Mouse (Mus musculus) CH12F3 (cell line): ENCODE measurements around the gene Pccb.

ENCODE experiments used
- in situ Hi-C: fragments of 300-500 bp; cut with MboI; formaldehyde crosslinking; loops from 2 replicates; pipeline ENCODE4 v1.14.3; 2020; ENCODE audit warnings: low sequenced_read_pairs

Gene Pccb

DNA sequence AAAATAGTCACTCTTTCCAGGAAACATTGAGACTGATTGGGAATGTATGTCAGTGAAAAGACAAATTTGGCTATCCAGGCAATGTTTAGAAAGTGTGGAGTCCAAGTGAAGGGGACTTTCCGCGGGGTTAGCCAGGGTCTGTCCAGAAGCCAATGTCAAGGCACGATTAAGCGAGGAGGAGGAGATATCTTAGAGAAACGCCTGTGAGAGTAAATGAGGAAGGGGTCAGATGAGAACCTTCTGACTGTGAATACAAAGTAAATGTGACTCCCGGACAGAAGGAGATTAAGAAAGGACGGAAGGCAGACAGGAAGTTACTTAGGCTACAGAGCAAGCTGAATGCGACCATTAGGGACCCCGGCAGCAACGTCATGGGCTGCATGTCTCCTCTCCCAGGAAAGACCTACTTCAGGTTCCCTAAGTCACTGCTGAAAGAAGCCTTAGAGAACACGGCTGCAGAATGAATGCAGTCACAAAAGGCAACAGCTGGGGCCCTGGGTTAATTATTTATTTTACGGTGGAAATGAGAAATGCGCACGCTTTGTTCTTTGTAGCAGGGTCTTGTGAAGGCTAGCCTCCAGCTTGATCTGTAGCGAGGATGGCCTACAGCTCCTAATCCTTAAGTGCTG lies 11.1 kb upstream of the Pccb start:
- in situ Hi-C loops = no loop called here

DNA sequence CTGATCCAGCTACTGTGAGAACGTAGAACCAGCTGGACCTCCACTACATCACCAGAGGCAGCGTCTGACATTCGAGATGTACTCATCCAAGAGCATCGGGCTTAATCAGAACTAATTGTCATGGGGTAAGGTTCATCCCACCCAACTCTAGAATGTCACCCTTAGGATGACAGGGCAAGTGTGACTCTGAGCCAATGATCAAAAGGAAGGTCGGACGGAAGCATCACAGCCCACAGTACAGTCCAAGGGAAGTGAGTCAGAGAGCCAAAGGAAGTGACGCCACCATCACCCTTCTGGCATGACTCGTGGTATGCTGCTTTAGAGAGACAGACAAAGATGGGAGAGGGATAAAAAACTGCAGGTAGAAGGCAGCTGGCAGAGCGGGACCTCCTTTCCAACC lies 7.6 kb upstream of the Pccb start:
- in situ Hi-C loops = no loop called here

DNA sequence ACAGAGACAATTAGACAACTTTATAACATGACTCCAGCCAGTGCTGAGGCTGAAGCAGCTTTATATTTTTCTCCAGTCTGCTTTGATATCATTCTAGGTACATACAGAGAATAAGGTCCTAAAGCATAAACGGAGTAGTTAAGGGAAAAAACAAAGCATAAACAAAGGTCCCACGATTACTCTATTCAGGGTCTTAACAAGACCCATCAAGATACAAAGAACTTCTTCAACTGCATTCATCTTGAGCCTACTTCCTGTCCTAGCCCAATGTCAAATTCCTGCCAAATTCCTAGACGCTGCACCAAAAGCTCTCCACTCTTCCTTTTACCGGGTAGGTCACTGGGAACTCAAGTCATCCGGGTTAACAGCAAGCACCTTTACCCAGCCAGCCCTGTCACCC lies 6.8 kb upstream of the Pccb start:
- in situ Hi-C loops = no loop called here

DNA sequence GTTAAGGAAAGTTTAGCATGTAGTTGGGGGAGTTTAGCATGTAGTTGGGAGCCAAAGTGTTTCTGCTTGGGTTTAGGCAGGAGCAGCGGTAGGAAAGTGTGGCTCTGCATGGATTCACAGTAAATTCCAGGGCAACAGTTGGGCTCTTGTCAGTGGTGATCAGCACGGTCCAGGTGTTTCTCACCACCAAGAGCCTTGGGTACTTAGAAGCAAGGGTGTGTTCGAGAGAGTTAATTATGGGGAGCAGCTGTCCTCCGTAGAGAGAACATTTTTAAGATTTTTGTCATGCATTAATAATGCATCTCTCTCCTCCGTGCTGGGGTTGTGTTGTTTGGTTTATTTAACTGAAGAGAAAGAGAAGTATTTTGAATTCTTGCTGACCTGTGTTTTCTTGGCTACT lies 3.9 kb upstream of the Pccb start:
- in situ Hi-C loops = no loop called here

DNA sequence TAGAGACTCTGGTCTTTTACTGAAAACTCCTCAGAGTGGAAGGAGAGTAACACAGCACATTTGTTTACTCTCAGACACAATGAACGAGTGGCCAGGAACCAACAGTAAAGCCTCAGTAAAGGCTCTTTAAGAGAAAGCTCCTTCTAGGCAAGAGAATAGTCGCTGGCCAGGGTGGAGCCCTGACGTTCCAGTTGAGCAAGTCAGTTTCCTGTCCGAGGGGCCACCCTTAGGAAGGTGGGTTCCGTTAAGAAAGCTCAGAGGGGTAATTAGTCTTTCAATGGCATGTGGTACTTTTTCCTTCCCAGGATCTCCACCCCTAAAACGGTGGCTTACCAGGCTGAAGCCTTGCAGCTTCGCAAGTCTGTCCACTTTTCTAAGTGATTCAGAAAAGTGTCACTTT lies 2.7 kb upstream of the Pccb start:
- in situ Hi-C loops = no loop called here

DNA sequence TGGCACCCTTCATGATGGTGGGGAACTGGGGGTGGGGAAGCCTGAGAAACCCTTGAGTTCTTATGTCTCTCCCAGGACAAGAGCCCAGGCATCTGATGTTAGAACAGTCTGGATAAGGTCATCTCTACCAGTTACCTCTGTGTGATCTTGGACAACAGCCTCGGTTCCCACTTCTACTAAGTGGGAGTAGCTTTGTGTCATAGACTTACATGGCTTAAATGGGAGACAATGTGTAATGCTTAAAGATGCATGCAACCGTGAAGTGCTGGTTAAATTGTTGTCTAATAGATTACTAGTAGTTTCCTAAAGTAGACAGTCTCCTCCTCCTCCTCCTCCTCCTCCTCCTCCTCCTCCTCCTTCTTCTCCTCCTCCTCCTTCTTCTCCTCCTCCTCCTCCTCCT lies 2.2 kb upstream of the Pccb start:
- in situ Hi-C loops = no loop called here

DNA sequence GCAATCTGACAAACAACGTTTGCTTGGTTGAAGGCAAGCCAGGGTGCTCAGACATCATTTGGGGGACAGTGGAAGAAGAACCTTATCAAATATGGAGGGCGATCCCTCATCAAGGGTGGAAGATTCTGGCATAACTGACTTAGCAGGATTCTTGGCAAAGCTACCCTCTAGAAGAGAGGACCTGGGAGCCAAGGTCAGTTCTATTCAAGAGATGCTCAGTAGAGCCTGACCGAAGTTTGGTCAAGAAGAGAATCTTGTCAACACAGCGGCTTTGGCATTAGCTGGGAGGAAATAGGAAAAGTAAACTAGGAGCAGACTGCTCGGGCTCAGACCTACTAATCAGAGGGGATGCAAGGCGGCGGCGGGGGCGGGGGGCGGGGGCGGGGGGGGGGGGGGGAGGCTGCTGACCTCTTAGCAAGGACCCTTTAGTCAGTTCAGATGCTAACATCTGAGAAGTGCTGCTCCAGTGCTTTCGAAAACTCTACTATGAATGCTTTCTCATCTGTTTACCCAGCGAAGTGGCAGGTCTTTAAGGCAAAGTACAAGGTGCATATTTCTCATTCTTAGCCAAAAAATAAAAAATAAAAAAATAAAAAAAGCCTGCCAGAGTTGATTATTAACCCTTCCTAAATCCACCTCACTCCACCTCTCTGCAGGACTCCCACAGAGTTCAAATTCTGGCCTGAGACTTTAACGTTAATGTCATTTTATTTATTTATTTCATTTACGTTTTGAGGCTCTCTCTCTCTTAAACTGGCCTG lies 1.3 kb upstream of the Pccb start:
- in situ Hi-C loops = no loop called here

DNA sequence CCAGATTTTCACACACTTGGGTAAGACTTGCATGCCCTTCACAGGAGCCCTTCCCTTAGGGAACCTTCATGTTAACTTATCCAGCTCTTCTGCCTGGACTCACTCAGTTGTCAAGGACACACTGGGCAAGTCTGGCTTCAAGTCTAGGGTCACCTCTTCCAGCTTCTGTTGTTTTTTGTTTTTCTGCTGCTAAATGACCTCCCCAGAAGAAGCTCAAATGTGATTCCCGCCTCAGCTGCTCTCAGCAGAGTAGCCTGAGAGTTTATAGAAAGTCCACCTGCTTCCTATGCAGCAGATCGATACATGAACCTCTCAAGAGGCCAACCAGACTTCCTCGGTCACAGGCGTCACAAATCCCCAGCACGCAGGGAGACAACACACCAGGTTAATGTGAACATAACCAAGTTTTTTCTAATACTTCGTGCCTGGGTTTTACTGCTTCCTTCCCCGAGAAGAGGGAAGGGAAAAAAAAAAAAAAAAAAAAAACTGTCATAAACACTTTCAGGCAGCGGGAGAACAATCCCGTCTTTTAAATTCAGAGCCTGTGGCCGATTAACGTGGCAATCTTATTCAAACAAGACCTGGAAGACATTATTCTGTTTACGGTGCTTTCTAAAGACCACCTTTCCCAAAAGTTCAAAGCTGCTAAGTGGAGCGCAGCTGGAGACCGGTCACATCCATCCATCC lies 794 bp downstream of the Pccb start:
- in situ Hi-C loops = no loop called here

DNA sequence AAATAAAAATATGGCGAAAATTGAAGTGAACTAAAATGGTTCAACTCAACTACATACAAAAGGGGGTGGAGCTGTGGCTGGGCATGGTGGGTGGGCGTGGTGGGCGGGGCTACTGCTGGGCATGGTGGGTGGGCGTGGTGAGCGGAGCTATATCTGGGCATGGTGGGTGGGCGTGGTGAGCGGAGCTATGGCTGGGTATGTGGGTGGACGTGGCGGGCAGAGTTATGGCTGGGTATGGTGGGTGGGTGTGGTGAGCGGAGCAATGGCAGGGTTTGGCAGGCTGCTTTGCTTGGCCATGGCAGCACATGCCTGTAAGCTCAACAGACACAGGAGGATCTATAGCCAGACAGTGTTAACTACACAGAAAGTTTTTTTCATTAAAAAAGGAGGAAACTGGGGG lies 15.9 kb downstream of the Pccb start:
- in situ Hi-C loops = no loop called here

DNA sequence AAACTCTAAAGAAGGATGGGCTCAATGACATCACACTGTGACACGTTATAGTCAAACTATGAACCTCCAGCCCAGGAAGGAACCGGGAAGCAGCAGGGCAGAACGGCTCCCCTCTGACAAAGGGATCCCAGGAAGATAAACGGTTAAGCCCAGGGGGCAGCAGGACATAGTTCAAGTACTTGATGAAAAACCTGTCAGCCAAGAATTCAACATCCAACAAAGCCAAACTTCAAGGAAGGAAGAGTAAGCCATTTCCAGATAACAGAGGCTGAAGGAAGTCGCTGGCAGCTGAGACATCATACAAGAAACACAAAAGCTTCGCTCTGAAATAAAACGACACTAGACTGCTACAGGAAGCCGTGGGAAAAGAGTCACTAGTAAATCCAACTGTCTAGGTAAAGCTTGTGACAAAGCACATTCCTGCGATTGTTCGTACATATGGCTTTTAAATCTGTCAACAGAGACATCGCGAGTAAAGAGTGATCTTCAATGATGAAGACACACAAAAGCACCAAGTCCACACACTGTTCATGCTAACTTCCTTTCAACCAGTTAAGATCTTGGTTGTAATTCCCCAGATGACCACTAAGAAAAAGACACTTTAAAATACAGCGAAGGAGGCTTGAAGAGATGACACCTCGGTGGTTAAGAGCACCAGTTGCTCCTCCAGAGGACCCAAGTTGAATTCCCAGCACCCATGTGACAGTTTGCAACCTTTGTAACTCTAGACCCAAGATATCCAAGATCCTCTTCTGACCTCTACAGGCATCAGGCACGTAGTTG lies 16.8 kb downstream of the Pccb start:
- in situ Hi-C loops = no loop called here

DNA sequence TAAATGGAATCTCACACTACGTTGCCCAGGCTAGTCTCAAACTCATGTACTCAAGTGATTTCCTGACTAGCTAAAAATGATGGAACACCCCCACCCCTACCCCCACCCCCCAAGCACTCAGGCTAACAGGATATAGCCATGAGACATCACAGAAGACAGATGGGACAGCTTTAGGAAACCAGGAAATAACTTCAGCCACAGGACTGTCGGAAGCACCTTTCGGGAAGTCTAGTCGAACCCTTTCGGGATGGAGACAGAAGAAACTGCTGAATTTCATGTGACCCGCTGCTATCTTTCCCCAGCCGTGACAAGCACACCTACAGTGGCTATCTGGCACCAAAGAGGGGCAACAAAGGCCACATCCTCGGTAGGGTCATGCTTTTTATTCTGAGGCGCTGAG lies 19.4 kb downstream of the Pccb start:
- in situ Hi-C loops = no loop called here

DNA sequence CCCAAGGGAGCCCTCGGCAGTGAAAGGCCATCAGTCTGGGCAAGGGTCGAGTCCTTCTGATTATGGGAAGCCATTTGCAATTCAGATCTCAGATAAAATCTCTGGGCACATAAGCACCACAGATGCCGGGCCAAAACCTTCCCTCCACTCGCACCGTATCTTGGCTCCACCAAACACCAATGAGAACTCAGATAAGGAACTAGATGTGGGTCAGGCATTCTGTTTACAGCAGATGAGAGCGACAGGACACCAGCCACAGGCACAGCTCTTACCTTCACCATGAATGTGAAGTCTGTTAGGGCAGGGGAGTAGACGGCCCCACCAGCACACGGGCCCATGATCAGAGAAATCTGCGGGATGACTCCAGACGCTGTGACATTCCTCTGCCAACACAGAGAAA lies 22.3 kb downstream of the Pccb start:
- in situ Hi-C loops = no loop called here

DNA sequence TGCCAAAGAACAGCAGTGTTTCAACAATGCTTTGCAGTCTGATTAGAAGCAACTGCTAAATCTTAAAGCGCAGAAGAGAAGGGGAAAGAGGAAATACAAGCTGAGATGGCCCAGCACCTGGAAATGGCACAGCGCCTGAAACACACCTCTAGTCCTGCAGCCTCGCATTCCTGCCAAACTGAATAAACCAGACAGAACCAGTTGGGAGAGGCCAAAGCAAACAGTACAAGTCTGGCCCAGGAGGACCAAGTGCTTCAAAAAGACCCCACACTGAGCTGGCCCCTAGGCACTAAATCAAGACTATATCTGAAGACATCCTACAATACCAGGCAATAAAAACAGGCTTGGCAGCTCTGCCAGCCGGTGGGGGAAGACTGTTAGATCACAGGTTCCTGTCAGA lies 28.8 kb downstream of the Pccb start:
- in situ Hi-C loops = no loop called here

DNA sequence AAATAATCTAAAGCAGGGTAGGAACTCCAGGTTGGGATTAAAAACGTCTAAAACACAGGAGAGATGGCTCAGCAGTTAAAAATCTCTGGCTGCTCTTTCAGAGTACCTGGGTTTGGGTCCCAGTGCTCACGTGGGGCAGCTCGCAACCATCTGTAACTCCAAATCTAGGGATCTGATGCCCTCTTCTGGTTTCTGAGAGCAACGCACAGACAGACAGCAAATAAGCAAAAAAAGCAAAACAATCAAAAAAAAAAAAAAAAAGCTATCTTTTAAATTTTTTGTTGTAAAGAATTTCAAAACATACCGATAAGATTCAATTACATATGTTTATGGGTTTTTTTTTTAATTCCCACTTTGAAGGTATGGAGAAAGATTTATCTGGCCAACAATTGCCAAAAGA lies 31.4 kb downstream of the Pccb start:
- in situ Hi-C loops = no loop called here

DNA sequence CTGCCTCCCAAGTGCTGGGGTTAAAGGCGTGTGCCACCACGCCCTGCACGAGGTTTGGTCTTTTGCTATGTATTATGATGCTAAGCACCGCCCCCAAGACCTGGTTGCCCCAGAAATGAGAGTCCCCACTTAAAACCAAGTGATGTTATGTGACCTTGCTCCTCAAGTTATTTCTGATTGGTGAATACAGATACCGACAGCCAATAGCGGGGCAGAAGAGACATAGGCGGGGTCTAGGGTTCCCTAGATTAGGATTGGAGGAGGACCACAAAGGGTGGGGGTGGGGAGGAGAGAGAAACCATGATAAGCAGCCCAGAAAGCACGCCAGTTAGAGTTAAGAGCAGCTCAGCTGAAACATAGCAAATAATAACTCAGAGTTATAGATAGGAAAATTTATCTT lies 31.9 kb downstream of the Pccb start:
- in situ Hi-C loops = no loop called here

DNA sequence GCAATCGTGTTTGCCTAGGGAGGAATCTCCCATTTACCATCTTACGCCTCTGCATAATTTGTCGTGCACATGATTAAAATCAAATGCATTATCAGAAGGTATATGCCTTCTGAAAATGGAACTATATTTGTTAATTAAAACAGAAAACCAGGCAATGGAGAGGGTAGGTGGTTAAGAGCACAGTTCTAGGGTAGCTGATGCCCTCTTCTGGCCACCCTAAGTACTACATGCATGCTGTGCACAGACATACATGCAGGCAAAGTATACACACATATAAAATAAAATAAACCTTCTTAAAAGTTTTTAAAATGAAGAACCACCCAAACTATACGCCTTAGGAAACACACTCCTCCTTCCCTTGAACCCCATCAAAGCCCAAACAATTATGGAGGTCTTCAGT lies 32.6 kb downstream of the Pccb start:
- in situ Hi-C loops = no loop called here

DNA sequence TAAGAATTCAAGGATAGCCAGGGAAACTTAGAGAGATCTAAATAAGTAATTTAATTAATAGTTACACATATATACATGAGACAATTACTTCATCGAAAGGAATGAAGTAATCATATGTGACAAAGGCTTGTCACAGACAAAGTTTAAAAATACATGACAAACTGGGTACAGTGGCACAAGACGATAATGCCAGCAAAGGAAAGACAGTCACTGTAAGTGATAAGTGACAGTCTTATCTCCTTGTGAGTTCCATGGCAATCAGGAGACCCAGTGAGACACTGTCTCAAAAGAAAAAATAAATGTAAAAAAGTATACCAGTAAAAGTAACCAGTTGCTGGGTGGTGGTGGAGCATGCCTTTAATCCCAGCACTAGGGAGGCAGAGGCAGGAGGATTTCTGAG lies 37.6 kb downstream of the Pccb start:
- in situ Hi-C loops = no loop called here

DNA sequence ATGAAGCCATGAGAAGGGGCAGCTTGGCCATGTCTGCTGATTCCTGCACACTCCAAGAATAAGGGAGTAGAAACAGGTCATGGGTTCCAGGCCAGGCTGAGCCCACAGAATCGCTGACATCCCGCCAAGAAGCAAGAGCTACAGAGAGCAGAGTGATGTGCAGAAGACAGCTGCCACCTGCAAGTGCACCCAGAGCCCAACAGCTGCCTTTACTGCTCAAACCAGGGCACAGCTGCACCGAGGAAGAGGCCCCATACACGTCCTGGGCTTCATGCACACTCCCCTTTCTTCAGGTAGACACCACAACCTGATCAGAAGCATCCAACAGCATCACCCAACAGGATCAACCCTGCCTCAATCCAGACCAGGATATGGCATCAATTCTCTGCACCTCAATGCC lies 40.8 kb downstream of the Pccb start:
- in situ Hi-C loops = no loop called here

DNA sequence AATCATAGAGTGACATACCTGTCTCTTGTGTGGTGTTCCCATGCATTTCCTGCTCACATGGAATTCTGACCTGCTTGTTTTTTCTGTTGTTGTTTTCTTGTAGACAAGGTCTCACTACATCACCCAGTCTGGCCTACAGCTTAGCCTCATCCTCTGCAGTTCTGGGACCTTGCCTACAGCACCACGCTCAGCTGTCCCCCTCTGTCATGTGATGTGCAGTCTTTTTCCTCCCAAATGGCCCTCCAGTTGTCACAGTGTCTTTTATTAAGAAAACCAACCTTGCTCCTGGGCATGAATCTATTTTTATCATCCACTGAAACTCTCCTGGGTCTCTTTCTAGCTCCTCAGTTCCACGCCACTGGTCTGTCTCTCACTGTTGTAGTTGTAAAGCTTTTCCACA lies 42.5 kb downstream of the Pccb start:
- in situ Hi-C loops = no loop called here

DNA sequence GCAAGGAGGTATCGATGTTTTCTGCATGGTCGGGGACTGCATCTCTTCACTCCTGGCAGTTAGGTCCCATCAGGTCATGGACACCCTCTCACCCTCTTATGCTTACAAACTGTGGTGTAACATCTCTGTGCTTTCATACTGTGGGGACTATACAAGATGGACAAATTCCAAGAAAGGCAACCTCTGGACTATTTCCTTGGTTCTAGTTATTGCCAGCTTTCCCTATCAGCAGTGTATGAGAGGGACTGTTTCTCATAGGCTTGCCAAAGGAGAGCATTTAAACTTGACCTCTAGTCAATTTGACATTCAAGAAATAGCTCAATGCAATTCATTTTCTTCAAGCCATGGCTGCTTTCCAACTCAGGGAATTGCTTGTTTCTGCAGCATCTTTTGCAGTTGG lies 43.4 kb downstream of the Pccb start:
- in situ Hi-C loops = no loop called here

DNA sequence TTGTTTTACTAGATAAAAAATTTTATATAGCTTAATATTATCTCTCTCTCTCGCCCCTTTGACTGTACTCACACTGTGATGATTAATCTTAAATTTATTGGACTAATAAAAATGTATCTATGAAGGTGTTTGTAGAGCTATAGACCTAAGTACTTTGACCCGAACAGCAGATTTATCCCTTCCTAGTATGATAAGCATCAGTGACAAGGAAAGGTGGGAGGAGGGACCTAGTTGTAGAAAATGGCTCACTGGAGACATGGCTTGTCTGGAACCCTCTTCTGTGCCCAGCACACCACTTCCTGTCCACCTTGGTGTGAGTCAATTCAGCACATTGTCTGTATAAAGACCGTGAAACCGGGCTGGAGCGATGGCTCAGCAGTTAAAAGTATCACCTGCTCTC lies 44.1 kb downstream of the Pccb start:
- in situ Hi-C loops = no loop called here

DNA sequence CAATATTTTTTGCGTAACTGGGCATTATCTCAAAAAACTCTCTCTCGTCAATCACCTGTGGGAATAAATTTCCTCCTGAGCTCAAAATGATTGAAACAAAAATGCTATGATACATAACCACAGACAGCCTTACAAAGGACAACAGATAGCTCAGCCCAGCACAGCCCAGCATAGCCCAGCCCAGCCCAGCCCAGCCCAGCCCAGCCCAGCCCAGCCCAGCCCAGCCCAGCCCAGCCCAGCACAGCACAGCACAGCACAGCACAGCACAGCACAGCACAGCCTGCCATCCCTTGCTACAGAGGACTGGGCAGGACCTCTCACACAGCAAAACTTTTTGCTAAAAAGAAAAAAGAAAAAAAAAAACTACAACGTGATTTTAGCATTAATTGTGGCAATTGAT lies 46.8 kb downstream of the Pccb start:
- in situ Hi-C loops = no loop called here
